Mouse (Mus musculus) CH12.LX (cell line): ENCODE results near the gene Wipi2. TPM values are rescaled to one million over a fixed set of nuclear protein-coding genes. Genes with fewer than 3 reads are reported as not detected.

Experiments used
- DNase-seq: peaks from one replicate; pipeline ENCODE4 v3.0.0-alpha.2; 2013; ENCODE audit errors: extremely low read depth
- H3K27ac ChIP-seq: 2 replicates; pipeline ENCODE4 v1.5.1; 2012; ENCODE audit warnings: low read depth, mild to moderate bottlenecking, control low read depth, moderate library complexity; ENCODE audit not compliant: insufficient read depth
- H3K27me3 ChIP-seq: replicated peaks from 2 replicates; pipeline ENCODE3; 2012; ENCODE audit warnings: inconsistent platforms
- H3K36me3 ChIP-seq, 2 experiments: replicated peaks in 1 of 2; 2 replicates each; pipeline versions ENCODE3 to v1.6.1; 2012; ENCODE audit warnings: inconsistent platforms in 1 of 2, low read length in 1 of 2, mild to moderate bottlenecking in 1 of 2, mixed read lengths in 1 of 2, moderate library complexity in 1 of 2; ENCODE audit not compliant: control insufficient read depth in 1 of 2, insufficient read depth in 1 of 2
- H3K4me1 ChIP-seq, 2 experiments: 2 replicates each; pipeline ENCODE4 v1.6.1; 2012; ENCODE audit warnings: inconsistent platforms in 1 of 2, moderate library complexity in 1 of 2; ENCODE audit not compliant: insufficient read depth in 2 of 2, control insufficient read depth in 1 of 2
- H3K4me2 ChIP-seq: 2 replicates; pipeline ENCODE4 v1.6.1; 2012; ENCODE audit warnings: low read depth, mild to moderate bottlenecking, control low read depth; ENCODE audit not compliant: poor library complexity, insufficient read depth, severe bottlenecking
- H3K4me3 ChIP-seq, 3 experiments: fragments of 150-350 bp in 1 of 3; sonication (generic) in 1 of 3; replicated peaks in 1 of 3; 2 replicates each; pipeline versions ENCODE3 to v1.5.1; 2011 to 2012; ENCODE audit warnings: low read depth in 2 of 3, low read length in 2 of 3, mild to moderate bottlenecking in 2 of 3, moderate library complexity in 2 of 3, control low read depth in 1 of 3, improper control_type of control experiment in 1 of 3, inconsistent platforms in 1 of 3, mixed read lengths in 1 of 3; ENCODE audit not compliant: poor library complexity in 1 of 3
- H3K79me2 ChIP-seq: replicated peaks from 2 replicates; pipeline ENCODE4 v1.6.1; 2012; ENCODE audit warnings: mild to moderate bottlenecking, moderate library complexity; ENCODE audit not compliant: control insufficient read depth, poor library complexity, insufficient read depth, severe bottlenecking; ENCODE audit errors: extremely low read depth
- H3K9ac ChIP-seq: 2 replicates; pipeline ENCODE4 v1.6.1; 2012; ENCODE audit warnings: low read depth, mild to moderate bottlenecking, control low read depth, moderate library complexity; ENCODE audit not compliant: insufficient read depth
- H3K9me3 ChIP-seq: replicated peaks from 2 replicates; pipeline ENCODE3; 2012; ENCODE audit warnings: low read length, inconsistent platforms, mixed read lengths
- CHD1 ChIP-seq: IDR thresholded peaks from 2 replicates; pipeline ENCODE4 v1.6.1; 2012; ENCODE audit warnings: low read depth, low read length, improper control_type of control experiment, inconsistent platforms
- E2F4 ChIP-seq: IDR thresholded peaks from 2 replicates; pipeline ENCODE4 v1.6.1; 2011; ENCODE audit warnings: low read depth, low read length, improper control_type of control experiment; ENCODE audit not compliant: insufficient replicate concordance
- ELF1 ChIP-seq: IDR thresholded peaks from 2 replicates; pipeline ENCODE4 v1.6.1; 2014; ENCODE audit warnings: low read depth, mild to moderate bottlenecking, inconsistent platforms, low read length, improper control_type of control experiment
- GABPA ChIP-seq: IDR thresholded peaks from 2 replicates; pipeline ENCODE4 v1.6.1; 2012; ENCODE audit warnings: low read depth, low read length, improper control_type of control experiment, inconsistent platforms; ENCODE audit not compliant: insufficient replicate concordance
- HCFC1 ChIP-seq: IDR thresholded peaks from 2 replicates; pipeline ENCODE4 v1.6.1; 2012; ENCODE audit warnings: low read depth, mild to moderate bottlenecking, inconsistent platforms, low read length, improper control_type of control experiment
- JUND ChIP-seq: conservative IDR thresholded peaks from 2 replicates; pipeline ENCODE4 v1.6.1; 2011; ENCODE audit warnings: low read depth, low read length, improper control_type of control experiment
- MXI1 ChIP-seq: IDR thresholded peaks from 2 replicates; pipeline ENCODE4 v1.6.1; 2011; ENCODE audit warnings: mild to moderate bottlenecking, low read depth, low read length, improper control_type of control experiment
- MYC ChIP-seq: IDR thresholded peaks from 2 replicates; pipeline ENCODE4 v1.6.1; 2011; ENCODE audit warnings: low read depth, mild to moderate bottlenecking, improper control_type of control experiment, low read length
- PAX5 ChIP-seq: IDR thresholded peaks from 2 replicates; pipeline ENCODE4 v1.6.1; 2012; ENCODE audit warnings: low read length, inconsistent platforms, mixed read lengths
- POLR2AphosphoS2 ChIP-seq: IDR thresholded peaks from 2 replicates; pipeline ENCODE4 v1.6.1; 2011; ENCODE audit warnings: low read depth, low read length, improper control_type of control experiment
- RAD21 ChIP-seq: IDR thresholded peaks from 2 replicates; pipeline ENCODE4 v1.6.1; 2011; ENCODE audit warnings: low read depth, mild to moderate bottlenecking, low read length, improper control_type of control experiment, moderate library complexity
- SMC3 ChIP-seq: IDR thresholded peaks from 2 replicates; pipeline ENCODE4 v1.6.1; 2011; ENCODE audit warnings: low read depth, low read length, improper control_type of control experiment
- UBTF ChIP-seq: IDR thresholded peaks from 2 replicates; pipeline ENCODE4 v1.6.1; 2012; ENCODE audit warnings: low read depth, mild to moderate bottlenecking, inconsistent platforms, low read length, improper control_type of control experiment, moderate library complexity
- USF1 ChIP-seq: IDR thresholded peaks from 2 replicates; pipeline ENCODE4 v1.6.1; 2014; ENCODE audit warnings: low read depth, mild to moderate bottlenecking, inconsistent platforms, low read length, improper control_type of control experiment
- ZKSCAN1 ChIP-seq: IDR thresholded peaks from 2 replicates; pipeline ENCODE4 v1.6.1; 2012; ENCODE audit warnings: low read depth, inconsistent platforms, low read length, improper control_type of control experiment, borderline replicate concordance
- dilution Hi-C: fragments of 300-500 bp; cut with MboI; formaldehyde crosslinking; loops from 2 replicates; pipeline ENCODE4 v1.14.3; 2020; ENCODE audit warnings: low sequenced_read_pairs; ENCODE audit not compliant: extremely low pct_unique_long_range_greater_than_20kb, extremely low pct_ligation_motif_present
- in situ Hi-C: fragments of 300-500 bp; cut with MboI; formaldehyde crosslinking; loops from 3 replicates; pipeline ENCODE4 v1.14.3; 2019; ENCODE audit warnings: low sequenced_read_pairs, low pct_ligation_motif_present, low pct_unique_long_range_greater_than_20kb, mixed read lengths
- polyA plus RNA-seq: library from polyadenylated mRNA; unstranded; fragments of >175 nt; gene quantifications from 2 replicates; pipeline ENCODE4 v1.2.1, GENCODE M21; 2012; ENCODE audit warnings: low read depth; ENCODE audit not compliant: insufficient read length
- total RNA-seq, 2 experiments: library from RNA; depleted of rRNA; stranded (reverse); fragments of 300-350 nt in 1 of 2; fragments of >200 nt in 1 of 2; gene quantifications; 2 replicates each; pipeline ENCODE4 v1.2.3; 2012 to 2014

Gene Wipi2
- total and polyA plus RNA-seq, 3 experiments, result 38.0 to 47.4 (median 43.4) TPM

DNA sequence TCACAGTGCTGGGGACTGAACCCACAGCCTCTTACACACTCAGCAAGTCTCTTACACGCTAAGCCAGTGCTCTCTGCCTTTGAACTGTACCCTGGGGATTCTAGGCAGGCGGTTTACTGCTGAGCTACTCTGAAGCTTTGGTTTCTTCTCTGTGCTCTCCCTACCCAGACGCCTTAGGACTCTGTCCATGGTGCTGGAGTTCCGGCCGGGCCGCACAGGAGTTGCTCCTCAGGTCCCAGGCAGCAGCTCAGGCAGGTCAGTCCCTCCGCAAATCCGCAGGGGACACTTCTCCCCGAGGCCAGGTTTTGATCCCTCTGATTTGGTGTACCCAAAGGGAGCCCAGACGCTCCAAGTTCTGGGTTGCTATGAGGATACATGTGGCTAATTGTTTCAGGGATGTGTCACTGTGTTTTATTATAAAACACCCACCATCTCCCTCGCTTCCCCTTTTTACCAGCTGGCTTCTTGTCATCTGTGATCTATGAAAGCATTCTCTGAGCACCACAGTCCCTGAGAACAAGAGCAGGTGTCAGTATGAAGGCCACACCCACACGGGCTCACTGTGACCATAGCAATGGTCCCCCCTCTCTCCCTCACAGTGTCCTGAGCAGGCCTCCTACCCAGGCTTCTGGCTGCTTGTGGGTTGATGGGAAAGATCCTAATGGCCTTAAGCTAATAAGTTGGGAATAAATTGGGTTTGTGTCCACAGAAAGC is 67.3 kb downstream of the Wipi2 start:
- no peaks in the 10 kb centered on the region for H3K79me2 ChIP-seq
- H3K4me1 ChIP-seq, result peaks cover 0 to 3% of the 10 kb centered on the region in 2 experiments; a peak in 2 of 4 replicates
- in situ Hi-C loops, result no loop called here
- H3K27ac ChIP-seq, result no peak overlapping the region
- dilution Hi-C loops, result no loop called here
- TF ChIP-seq CHD1 (no peak), ZKSCAN1 (no peak), SMC3 (no peak), MYC (no peak), GABPA (no peak)
- no peaks in the 10 kb centered on the region for H3K36me3 ChIP-seq
- H3K9ac ChIP-seq, result no peak overlapping the region
- peak; percentile 26 for DNase-seq
- H3K9me3 ChIP-seq, result no peaks in the 10 kb centered on the region
- H3K4me2 ChIP-seq, result no peak overlapping the region
- peaks cover 32% of the 10 kb centered on the region for H3K27me3 ChIP-seq
- no peak overlapping the region for H3K4me3 ChIP-seq

DNA sequence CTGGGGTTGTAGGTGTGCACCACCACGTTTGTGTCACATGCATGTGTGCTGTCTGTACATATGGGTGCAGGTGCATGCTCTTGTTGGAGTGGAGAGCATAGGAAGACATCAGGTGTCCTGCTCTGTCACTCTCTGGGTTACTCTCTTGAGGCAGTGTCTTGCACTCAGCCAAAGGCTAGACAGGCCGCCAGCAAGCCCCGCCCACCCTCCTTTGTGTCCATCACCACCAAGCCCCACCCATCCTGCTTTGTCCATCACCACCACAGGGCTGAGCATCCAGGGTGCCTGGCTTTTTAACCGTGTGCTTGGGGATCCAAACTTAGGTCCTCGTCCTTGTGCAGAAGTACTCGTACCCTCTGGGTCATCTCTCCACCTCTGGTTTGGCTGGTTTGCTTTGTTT is 68.8 kb downstream of the Wipi2 start:
- in situ Hi-C loops (no loop called here), dilution Hi-C loops (no loop called here)
- no peak for DNase-seq
- no peaks in the 10 kb centered on the region for H3K79me2 ChIP-seq
- H3K27me3 ChIP-seq, result peaks cover 38% of the 10 kb centered on the region
- H3K4me1 ChIP-seq, result peaks cover 0 to 3% of the 10 kb centered on the region in 2 experiments; a peak in 2 of 4 replicates
- no peak overlapping the region for H3K27ac ChIP-seq
- H3K9me3 ChIP-seq, result no peaks in the 10 kb centered on the region
- TF ChIP-seq POLR2AphosphoS2 (no peak), HCFC1 (no peak), ELF1 (no peak), E2F4 (no peak), PAX5 (no peak), RAD21 (no peak), UBTF (no peak), MXI1 (no peak), JUND (no peak), SMC3 (no peak), USF1 (no peak)
- H3K4me2 ChIP-seq, result no peak overlapping the region
- H3K36me3 ChIP-seq, result no peaks in the 10 kb centered on the region
- H3K9ac ChIP-seq, result no peak overlapping the region
- H3K4me3 ChIP-seq, result no peak overlapping the region
